Mouse (Mus musculus) inflammation-experienced regulatory T-cells, adult 6 months (primary cell): ENCODE results near the gene Acbd6. TPM values are rescaled to one million over a fixed set of nuclear protein-coding genes. Genes with fewer than 3 reads are reported as not detected.

ENCODE experiments used
- ATAC-seq: one replicate; pipeline ENCODE4 v1.8.0; 2017
- polyA plus RNA-seq, 3 experiments: library from polyadenylated mRNA; unstranded; fragments of 100-300 nt; shearing (Covaris generic); gene quantifications; one replicate each; pipeline ENCODE4 v1.2.1; 2017

Acbd6 gene
- polyA plus RNA-seq, 3 experiments from 2014 or later, result 6.8 to 10.4 (median 8.6) TPM

GRCm38 (mm10) chr1:155650121-155650846 is 92.4 kb downstream of the Acbd6 start:
- ATAC-seq, result no peak

DNA sequence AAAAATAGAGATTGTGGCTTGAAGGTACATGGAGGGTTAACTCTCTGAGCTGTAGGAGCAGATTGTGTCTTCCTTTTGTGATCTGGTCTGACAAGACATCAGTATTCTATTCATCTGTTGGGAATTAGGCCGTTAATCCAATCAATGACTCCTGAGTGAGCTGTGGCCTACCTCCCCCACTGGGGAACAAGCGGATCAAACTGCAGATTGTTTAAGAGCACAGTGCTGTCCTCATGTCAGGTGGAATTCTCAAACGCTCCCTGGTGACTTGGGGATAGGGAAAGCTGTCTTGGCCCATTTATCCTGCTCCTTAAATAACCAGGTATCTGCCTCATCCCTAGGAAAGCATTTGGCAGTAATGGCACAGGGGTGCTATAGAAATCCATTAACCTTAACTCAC is 97.0 kb downstream of the Acbd6 start:
- no peak for ATAC-seq

DNA sequence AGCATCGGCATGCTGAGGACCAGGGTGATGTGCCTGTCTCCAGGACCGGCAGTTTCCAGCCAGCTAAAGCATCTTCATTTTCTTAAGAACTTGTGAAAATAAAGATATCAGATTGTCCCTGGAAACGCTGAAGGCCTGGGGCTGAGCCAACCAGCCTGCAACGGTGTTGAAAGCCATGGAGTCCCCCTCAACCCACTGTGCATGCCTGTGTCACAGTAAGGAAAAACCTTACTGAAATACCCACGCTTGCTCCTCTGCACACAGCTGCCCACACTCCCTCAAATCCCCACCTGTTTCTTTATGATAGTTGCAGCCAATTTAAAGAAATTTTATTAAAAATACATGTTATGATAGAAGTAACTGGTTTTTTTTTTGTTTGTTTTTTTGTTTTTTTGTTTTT is 98.4 kb downstream of the Acbd6 start:
- ATAC-seq, result no peak

DNA sequence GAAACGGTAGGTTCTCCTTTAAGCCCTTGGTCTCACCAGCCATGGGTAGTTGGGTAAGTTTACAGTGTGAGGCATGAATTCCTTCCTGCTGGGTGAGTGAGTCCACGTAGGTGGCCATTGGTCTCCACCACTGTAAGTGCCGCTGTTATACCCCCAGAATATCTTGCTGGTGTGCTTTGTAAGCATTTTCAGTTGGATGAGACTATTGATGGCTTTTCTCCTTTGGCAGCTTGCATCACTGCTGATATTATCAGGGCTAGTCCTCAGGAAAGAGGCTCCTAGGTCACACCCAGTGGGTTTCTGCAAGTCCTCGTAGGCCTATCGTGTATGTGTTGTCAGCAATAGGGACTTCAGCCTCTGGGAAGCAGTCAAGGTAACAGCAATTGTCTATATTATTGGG is 106.1 kb downstream of the Acbd6 start:
- no peak for ATAC-seq

GRCm38 (mm10) chr1:155675570-155675969 is 117.7 kb downstream of the Acbd6 start:
- ATAC-seq, result no peak

- ATAC-seq, result no peak
These were observed 123.3 kb downstream of the Acbd6 start for GRCm38 (mm10) chr1:155681116-155681799.

DNA sequence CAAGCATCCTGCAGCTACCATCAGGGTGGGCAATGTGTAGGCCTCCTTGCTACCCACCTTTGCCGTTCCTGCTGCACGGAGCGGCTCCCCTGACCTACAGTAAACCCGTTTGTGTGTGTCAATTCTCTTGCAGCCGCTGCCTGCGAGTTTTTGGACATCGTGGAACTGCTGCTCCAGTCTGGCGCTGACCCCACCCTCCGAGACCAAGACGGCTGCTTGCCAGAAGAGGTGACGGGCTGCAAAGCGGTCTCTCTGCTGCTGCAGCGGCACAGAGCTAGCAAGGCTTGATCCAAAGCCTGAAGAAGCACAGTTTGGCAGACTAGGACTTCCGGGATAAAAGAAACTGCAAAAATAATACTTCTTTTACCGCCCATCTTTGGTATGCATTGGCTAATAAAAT is 128.9 kb downstream of the Acbd6 start:
- ATAC-seq, result no peak

DNA sequence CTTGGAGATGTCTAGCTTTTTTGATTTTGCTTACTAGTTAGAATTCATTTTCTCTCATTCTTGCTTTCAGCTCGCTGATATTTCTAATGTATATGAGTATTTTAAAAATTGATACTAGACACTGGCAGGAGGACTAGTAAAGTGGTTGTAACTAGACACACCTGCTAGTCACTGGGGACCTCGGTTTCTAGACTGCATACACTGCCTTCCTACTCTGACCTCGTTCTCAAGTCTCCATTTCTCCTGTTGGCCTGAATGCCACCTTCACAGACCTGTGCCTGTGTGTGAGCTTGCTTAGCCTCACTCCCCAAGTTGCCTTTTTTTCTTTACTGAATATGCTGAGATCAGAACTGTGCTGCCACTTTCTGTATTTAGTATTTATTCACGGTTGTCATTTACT is 131.2 kb downstream of the Acbd6 start:
- ATAC-seq, result no peak

DNA sequence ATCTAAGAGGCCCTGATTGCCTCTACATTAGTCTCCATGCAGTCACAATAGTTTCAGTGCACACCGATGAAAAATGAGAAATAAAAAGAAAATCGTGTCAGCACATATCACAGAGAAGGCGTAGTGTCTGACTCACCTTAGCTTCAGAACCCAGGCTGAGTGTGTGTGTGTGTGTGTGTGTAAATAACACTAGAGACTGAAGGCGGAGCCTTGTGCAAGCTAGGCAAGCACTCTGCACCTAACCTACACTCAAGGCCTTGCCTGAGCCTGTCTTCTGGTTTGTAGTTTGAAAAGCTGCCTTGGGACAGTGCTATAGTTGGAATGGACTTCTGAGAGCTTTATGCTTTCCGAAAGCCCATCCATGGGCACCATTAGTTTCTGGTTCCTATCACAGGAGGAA is 131.6 kb downstream of the Acbd6 start:
- ATAC-seq, result no peak

DNA sequence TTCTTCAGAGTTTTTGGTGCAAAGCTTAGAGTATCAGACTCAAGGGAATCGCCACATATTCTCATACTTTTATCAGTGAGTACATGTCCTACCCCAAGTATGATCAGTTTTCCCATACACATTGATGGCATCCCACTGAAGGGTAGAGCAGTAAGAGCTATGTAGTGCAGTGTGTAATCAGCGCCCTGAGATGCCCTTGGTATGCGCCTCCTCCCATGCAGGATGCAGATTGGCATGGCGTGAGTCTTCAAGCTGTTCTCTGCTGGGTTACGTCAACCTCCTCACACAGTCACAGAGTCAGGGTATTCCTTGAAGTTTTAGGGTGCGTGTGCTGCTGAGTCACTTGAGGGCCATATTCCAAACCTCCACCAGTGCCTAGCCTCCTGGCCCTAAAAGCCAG is 134.3 kb downstream of the Acbd6 start:
- ATAC-seq, result no peak

DNA sequence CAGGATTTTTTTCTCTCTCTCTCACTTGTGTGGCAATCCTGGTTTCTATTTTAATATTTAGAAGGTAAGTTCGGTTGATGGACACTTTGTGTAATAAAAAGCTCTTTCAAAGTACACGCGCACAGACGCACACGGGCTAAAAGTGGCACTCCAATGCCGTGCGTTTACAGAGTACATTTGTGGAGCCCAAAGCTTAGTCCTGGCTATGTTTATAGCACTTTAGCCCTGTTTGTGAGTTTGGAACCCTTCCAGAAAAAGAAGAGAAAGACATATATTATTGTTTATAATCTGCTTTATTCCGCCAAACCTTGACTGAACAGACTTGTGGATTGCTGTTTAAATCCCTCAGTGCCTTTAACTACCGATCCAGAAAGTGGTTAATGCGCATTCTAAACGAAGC is 135.1 kb downstream of the Acbd6 start:
- ATAC-seq, result no peak

GRCm38 (mm10) chr1:155693443-155693842 is 135.5 kb downstream of the Acbd6 start:
- ATAC-seq, result no peak

DNA sequence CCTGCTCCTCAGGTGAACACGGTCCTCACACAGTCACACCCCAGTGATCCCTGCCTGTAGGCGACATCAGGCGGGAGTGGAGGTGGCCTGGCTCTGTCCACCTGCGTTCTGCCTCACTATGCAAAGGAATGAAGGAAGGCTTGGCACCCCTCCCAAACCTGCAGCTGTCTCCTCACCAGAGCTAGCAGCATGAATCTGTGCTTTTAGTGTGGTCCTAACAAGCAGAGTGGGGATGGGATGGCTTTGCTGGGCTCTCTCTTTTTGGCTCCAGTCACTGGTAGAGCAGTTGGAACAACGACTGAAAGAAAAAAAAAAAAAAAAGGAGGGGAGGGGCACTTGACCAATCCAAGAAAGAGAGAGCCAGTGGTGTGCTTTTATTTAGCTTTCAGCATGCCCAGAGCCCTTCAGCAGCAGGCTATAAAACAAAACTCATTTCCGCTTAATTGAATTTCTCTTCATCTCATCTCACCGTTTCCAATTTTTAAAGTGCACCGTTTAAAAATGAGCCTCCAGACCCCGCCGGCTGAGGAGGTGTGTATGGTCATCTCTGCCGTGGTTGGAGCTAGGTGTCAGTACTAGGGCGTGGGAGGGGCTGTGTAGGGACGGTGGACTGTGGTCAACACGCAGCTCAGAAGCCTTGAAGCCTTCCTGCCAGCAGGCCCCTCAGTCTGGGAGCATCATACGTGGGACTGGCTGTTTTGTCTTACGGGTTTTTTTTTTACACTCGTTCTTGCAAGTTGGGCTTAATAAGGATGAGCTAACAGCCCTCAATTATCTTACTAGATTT is 140.6 kb downstream of the Acbd6 start:
- no peak for ATAC-seq

DNA sequence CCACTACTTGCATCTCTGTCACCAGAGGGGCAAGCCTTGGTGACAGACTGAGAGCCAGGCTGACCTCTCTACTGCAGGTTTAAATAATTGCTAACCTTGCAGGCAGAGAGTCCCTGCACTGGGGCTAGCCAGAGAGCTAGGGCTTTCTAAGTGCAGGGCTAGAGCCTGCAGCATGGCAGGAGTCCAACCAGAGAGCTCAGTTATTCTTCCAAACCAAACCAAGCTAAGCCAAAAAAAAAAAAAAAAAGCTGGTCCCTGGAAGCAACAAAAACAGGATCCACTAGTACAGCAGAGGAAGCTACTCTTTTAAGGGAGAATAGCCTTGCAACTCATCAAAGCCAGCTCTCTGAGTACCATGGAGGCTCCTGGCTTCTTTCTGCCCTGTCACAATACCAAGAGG is 143.0 kb downstream of the Acbd6 start:
- no peak for ATAC-seq

DNA sequence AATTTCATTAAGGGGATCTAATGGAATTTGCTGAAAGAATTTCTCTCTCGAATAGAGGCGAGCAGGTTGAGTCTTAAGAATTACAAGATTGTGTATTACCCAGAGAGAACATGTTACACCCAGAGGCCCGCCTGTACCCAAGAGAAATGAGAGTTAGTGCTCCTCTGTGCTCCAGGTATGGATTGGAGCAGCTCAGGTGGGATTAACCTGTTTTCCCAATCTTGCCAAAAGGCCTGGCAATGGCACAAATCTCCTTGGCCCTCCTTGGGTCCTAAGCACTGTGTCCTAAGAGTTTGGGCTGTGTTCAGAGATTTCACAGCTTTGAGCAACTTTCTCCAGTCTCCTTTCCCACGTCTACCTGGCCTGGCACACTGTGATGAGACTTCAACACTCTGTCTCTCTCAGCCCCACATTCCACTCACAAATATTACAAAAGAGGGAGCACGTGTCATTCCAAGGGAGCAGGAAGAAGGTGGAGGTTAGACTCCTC is 145.3 kb downstream of the Acbd6 start:
- ATAC-seq, result no peak

DNA sequence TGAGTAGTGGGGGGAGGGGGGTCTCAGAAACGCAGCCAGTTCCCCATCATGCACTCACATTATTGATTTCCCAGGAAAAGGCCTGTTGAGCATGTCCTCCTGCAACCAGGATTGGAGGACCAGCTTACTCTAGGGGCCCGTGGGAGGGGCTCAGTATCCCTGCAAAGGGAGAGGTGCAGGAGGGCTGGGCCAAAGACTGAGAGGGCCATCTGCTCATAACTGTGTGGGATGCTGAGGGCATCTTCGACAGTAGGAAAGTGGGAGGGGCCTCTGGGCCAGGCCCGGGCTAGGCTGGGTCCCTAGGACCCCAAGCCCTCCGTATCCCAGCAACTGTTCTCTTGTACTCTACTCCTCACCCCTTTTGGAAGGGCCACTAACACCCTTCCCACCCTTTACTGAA is 146.3 kb downstream of the Acbd6 start:
- no peak for ATAC-seq

DNA sequence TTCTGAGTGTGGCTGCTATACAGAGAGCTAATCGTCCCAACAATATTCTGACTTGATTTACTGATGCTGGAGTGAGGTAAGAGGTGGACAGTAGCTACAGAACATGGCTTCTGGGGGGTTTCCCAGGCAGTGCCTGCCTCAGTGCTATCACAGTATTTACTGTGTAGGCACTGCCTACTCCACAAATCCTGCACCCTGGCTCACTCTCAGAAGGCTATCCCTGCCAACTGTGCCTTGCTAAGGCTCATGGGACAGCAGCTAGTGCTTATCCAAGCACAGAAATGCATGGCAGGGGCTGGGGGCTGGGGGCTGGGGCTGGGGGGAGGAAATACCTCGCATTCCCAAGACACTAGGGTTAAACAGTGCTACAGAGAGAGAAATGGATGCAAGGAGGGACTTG is 155.4 kb downstream of the Acbd6 start:
- ATAC-seq, result no peak

- ATAC-seq, result no peak
These were observed 157.4 kb downstream of the Acbd6 start for GRCm38 (mm10) chr1:155715366-155715765.

DNA sequence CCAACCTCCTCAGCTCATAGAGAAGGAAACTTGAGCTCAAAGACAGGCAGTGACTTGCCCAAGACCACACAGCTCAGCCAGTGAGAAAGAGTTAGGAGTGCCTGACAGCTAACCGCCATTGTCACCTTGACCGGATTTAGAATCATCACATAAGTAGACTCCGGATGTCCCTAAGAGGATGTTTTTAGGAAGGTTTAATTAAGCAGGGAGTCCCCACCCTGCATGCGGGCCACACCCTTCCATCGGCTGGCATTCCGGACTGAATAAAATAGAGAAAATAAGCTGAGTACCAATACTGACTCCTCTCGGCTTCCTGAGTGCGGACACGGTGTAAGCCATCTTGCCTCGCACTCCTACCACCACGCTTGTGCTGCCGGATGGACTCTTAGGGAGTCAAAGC is 159.4 kb downstream of the Acbd6 start:
- ATAC-seq, result no peak

DNA sequence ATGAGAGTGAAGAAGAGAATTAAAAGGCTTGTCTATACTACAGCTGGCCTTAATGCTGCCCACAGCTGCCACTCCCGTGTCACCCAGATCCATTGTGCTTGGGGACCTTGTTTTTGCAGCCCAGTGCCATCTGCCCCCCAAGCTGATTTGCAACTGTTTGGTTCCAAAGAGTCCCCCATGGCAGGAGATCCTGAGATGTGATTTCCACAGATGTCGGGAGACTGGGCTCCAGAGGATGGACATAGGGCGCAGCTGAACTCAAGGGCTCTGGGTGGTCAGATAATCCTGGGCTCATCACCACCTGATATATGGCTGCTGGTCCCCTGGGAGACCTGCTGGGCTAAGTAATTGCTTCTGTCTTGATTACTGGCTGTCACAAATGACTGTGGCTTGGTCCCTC is 160.9 kb downstream of the Acbd6 start:
- no peak for ATAC-seq

GRCm38 (mm10) chr1:155720006-155720405 is 162.1 kb downstream of the Acbd6 start:
- ATAC-seq, result no peak

DNA sequence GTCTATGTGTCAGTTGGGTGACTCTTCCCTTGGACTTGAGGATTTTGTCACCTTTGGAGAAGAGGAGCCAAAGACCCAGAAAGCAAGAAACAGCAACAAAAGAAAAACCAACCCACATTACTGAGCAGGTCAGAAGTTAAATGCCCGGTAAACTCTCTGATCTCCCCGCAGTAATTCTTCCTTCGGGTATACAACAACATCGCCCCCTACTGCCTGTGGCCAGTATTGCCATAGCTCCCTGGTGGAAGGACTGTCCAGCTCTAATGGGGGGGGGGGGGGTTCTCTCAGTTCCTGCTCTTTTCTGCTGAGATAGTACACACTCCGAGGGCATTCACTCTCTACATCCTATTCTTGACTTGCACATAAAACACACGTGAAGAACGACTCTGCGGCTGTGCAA is 163.5 kb downstream of the Acbd6 start:
- no peak for ATAC-seq

GRCm38 (mm10) chr1:155722185-155722584 is 164.3 kb downstream of the Acbd6 start:
- no peak for ATAC-seq

GRCm38 (mm10) chr1:155724301-155724700 is 166.4 kb downstream of the Acbd6 start:
- no peak for ATAC-seq
